Mouse (Mus musculus): ENCODE results near the gene Ddhd1.

Ddhd1 gene

GRCm38 (mm10) chr14:45657641-45658611, at the start of gene Ddhd1:
TSS of gene Ddhd1 (minus strand) at chr14:45658143.
- peak; percentile 88 for DNase-seq (ENCODE audit: low read depth, low spot score)

- no peak for DNase-seq (ENCODE audit: low read depth, low spot score)
Measured at GRCm38 (mm10) chr14:45707176-45707910, 49.4 kb upstream of the Ddhd1 start.

GRCm38 (mm10) chr14:45700031-45700572, 42.2 kb upstream of the Ddhd1 start:
- DNase-seq (ENCODE audit: low read depth, low spot score) = no peak

GRCm38 (mm10) chr14:45698867-45699266, 40.9 kb upstream of the Ddhd1 start:
- DNase-seq (ENCODE audit: low read depth, low spot score) = no peak

- DNase-seq (ENCODE audit: low read depth, low spot score) = no peak
Measured at GRCm38 (mm10) chr14:45696098-45696497, 38.2 kb upstream of the Ddhd1 start.

- no peak for DNase-seq (ENCODE audit: low read depth, low spot score)
Measured at GRCm38 (mm10) chr14:45693891-45694290, 35.9 kb upstream of the Ddhd1 start.

GRCm38 (mm10) chr14:45690520-45691246, 32.7 kb upstream of the Ddhd1 start:
- DNase-seq (ENCODE audit: low read depth, low spot score) = peak; percentile 70

- DNase-seq (ENCODE audit: low read depth, low spot score) = no peak
Measured at GRCm38 (mm10) chr14:45685313-45685712, 27.4 kb upstream of the Ddhd1 start.

- no peak for DNase-seq (ENCODE audit: low read depth, low spot score)
Measured at GRCm38 (mm10) chr14:45676722-45677121, 18.8 kb upstream of the Ddhd1 start.

GRCm38 (mm10) chr14:45668325-45668724, 10.4 kb upstream of the Ddhd1 start:
- no peak for DNase-seq (ENCODE audit: low read depth, low spot score)

GRCm38 (mm10) chr14:45667231-45667630, 9.3 kb upstream of the Ddhd1 start:
- DNase-seq (ENCODE audit: low read depth, low spot score) = no peak

GRCm38 (mm10) chr14:45661575-45661974, 3.6 kb upstream of the Ddhd1 start:
- no peak for DNase-seq (ENCODE audit: low read depth, low spot score)

GRCm38 (mm10) chr14:45660315-45660714, 2.4 kb upstream of the Ddhd1 start:
- no peak for DNase-seq (ENCODE audit: low read depth, low spot score)

- peak; percentile 37 for DNase-seq (ENCODE audit: low read depth, low spot score)
Measured at GRCm38 (mm10) chr14:45656831-45657640, 907 bp downstream of the Ddhd1 start.

- DNase-seq (ENCODE audit: low read depth, low spot score) = no peak
Measured at GRCm38 (mm10) chr14:45654876-45655416, 3.0 kb downstream of the Ddhd1 start.

GRCm38 (mm10) chr14:45653756-45654155, 4.2 kb downstream of the Ddhd1 start:
- no peak for DNase-seq (ENCODE audit: low read depth, low spot score)

GRCm38 (mm10) chr14:45648999-45649818, 8.7 kb downstream of the Ddhd1 start:
- no peak for DNase-seq (ENCODE audit: low read depth, low spot score)

- no peak for DNase-seq (ENCODE audit: low read depth, low spot score)
Measured at GRCm38 (mm10) chr14:45648144-45648543, 9.8 kb downstream of the Ddhd1 start.

- DNase-seq (ENCODE audit: low read depth, low spot score) = no peak
Measured at GRCm38 (mm10) chr14:45647632-45648031, 10.3 kb downstream of the Ddhd1 start.

GRCm38 (mm10) chr14:45647175-45647574, 10.8 kb downstream of the Ddhd1 start:
- DNase-seq (ENCODE audit: low read depth, low spot score) = no peak
